Mouse (Mus musculus): ENCODE data around the gene Olfr339.
"Not testable (repeated sequence)": the region's sequence is repeated elsewhere in the genome, so short reads cannot be mapped to it uniquely, and the experiment has no call there.

Olfr339 gene

GRCm38 (mm10) chr2:36418647-36419046 is at the start of gene Olfr339:
Gene Olfr339, plus strand, starts transcription at chr2:36418947.
- no peak for DNase-seq (ENCODE audit: low read depth, low spot score)

- DNase-seq (ENCODE audit: low read depth, low spot score) = no peak
Observed at GRCm38 (mm10) chr2:36373219-36373618, 45.5 kb upstream of the Olfr339 start, which contains the start of gene Olfr338. Gene Olfr338, plus strand, starts transcription at chr2:36373519.

GRCm38 (mm10) chr2:36415174-36415573 is 3.6 kb upstream of the Olfr339 start:
- not testable (repeated sequence) for DNase-seq (ENCODE audit: low read depth, low spot score)

GRCm38 (mm10) chr2:36415591-36415990 is 3.2 kb upstream of the Olfr339 start:
- not testable (repeated sequence) for DNase-seq (ENCODE audit: low read depth, low spot score)

GRCm38 (mm10) chr2:36452287-36452686 is 33.5 kb downstream of the Olfr339 start, which contains the start of gene Olfr340:
Gene Olfr340, plus strand, starts transcription at chr2:36452587.
- DNase-seq (ENCODE audit: low read depth, low spot score) = no peak

GRCm38 (mm10) chr2:36473634-36474033 is 54.9 kb downstream of the Olfr339 start:
- DNase-seq (ENCODE audit: low read depth, low spot score) = no peak
